Mouse (Mus musculus): ENCODE results near the gene Ntf3.

DNA sequence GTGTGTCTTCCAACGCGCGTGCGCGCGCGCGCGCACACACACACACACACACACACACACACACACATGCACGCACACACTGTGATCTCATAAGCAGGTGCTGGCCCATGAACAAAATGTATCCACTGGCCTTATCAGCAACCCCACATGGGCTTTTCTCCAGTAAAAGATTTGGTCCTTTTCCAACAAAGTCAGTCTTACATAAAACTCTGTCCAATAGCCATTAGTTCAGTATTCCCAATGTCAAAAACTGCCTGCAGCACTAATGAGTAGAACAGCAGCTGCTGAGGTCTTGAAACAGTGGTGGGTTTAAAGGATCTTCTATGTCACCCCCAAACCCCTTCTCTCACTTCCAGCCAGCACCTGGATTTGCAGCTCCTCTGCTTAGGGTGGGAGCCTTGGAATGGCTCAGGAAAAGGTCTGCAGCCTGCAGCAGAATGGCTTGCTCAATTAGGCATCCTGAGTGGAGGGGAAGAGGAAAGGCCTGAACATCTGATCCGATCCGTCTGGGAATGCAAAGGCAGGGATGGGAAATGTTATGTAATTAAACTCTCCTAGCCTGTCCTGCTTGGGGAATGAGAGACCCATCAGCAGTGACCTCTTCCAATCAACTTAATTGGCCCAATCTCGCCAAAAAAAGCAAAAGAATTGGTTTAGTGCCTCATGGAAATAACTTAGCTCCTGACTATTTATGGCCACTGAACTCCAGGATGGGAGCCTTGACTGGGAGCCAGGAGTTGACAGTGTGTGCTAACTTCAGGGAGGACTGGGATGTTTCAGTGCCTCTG is 7.2 kb downstream of the Ntf3 start:
- TF ChIP-seq EP300 (IDR thresholded peaks at IDR 0.05) (no peak), CTCF (IDR thresholded peaks at IDR 0.05) (no peak)

Data from lung, postnatal 0 days (tissue).